Mouse (Mus musculus): ENCODE results near the gene Tmem209.

The Tmem209 gene

GRCm38 (mm10) chr6:30546571-30547273, 37.1 kb upstream of the Tmem209 start:
- Histone ChIP-seq H3K36me3 (ENCODE audit: control insufficient read depth, insufficient read depth, low read length, poor library complexity, severe bottlenecking) (no peaks in the 10 kb centered on the region), H3K27me3 (ENCODE audit: control insufficient read depth, insufficient read depth, low read length, poor library complexity, severe bottlenecking) (no peaks in the 10 kb centered on the region; the same call in 1 of the 2 replicates)
- peak; percentile 29 for DNase-seq (ENCODE audit: low read depth, low spot score)

- DNase-seq (ENCODE audit: low read depth, low spot score) = no peak
- no peaks in the 10 kb centered on the region for H3K36me3 ChIP-seq (ENCODE audit: control insufficient read depth, insufficient read depth, low read length, poor library complexity, severe bottlenecking)
- no peaks in the 10 kb centered on the region; the same call in 1 of the 2 replicates for H3K27me3 ChIP-seq (ENCODE audit: control insufficient read depth, insufficient read depth, low read length, poor library complexity, severe bottlenecking)
These were observed 36.1 kb upstream of the Tmem209 start for GRCm38 (mm10) chr6:30545689-30546088.

GRCm38 (mm10) chr6:30543851-30544250, 34.3 kb upstream of the Tmem209 start:
- Histone ChIP-seq H3K36me3 (ENCODE audit: control insufficient read depth, insufficient read depth, low read length, poor library complexity, severe bottlenecking) (no peaks in the 10 kb centered on the region), H3K27me3 (ENCODE audit: control insufficient read depth, insufficient read depth, low read length, poor library complexity, severe bottlenecking) (no peaks in the 10 kb centered on the region; the same call in 1 of the 2 replicates)
- DNase-seq (ENCODE audit: low read depth, low spot score) = no peak

DNA sequence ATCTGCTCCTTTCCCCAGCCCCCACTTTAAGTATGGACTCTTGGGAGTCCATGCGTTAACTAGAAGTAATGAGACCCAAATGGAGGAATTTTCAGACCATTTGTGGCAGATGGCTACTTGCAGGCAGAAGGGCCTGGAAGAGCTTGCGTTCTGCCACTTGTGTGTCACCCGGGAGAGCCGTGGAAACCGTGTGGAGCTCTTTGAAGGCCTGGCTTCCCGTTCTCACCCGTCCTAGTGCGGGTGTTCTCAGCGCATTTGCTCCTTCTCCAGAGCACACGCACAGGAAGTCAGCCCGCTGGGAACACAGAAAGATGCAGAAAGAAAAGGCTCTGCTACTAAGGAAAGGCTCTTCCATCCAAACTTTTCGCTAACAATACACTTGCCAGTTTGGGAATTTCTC, 33.5 kb upstream of the Tmem209 start:
- H3K27me3 ChIP-seq (ENCODE audit: control insufficient read depth, insufficient read depth, low read length, poor library complexity, severe bottlenecking) = no peaks in the 10 kb centered on the region; the same call in 1 of the 2 replicates
- DNase-seq (ENCODE audit: low read depth, low spot score) = no peak

DNA sequence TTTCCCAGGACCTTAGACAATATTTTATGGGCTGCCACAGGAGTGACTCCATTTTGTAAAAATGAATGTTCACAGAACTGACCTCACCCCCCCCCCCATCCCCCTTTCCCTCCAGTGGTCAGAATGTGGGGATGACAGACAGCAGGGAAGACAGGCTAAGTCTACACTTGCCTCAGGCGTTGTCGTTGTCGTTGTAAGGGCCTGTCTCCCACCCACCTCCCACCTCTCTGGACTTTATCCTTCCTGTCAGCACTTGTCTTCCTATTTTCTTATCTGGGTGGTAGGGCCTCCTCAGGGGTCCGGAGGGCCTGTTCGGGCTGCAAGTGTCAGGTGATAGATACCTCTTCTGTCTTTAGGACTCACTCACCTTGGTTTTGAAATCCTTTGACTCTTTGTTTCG, 32.7 kb upstream of the Tmem209 start:
- H3K27me3 ChIP-seq (ENCODE audit: control insufficient read depth, insufficient read depth, low read length, poor library complexity, severe bottlenecking) = no peaks in the 10 kb centered on the region; the same call in 1 of the 2 replicates
- no peak for DNase-seq (ENCODE audit: low read depth, low spot score)
- no peaks in the 10 kb centered on the region for H3K36me3 ChIP-seq (ENCODE audit: control insufficient read depth, insufficient read depth, low read length, poor library complexity, severe bottlenecking)

More for the DNA sequence above, 33.5 kb upstream of the Tmem209 start:
- no peaks in the 10 kb centered on the region for H3K36me3 ChIP-seq (ENCODE audit: control insufficient read depth, insufficient read depth, low read length, poor library complexity, severe bottlenecking)

DNA sequence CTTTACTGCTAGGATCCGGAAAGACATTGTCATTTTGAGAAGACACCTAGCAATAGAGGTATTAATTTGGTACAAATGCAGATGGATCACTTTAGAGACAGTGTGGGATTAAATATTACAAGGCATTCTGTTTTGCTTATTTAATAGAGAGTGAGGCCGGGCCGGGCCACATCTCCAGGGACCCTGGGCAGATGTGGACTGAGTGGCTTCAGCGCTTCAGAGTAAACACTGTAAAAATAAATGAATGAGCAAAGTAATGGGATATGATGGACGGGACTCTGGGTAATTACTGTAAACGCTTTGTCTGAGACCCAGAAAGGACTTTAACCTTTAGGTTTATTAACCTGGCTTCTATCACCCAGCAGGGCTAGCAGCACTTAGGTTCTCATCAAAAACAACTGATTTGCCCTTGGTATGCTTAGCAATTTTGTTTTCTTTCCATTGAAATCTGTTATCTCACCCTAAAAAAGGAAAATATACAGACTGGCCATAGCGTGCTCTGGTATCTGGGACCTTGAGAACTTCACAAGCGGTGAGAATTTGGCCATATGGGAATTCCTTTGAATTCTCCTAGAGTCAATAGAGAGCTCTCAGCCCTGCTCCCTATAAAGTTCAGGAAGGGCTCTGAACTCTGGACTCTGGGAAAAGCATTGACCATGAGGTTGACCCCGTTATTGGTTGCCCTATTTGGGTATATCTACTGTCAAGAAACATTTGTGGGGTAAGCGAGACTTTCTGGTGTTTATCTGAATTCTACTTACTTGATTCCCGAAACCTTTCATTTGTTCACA, 31.6 kb upstream of the Tmem209 start, which contains the start of gene Cpa2:
Gene Cpa2 (plus strand): TSS at position 574 of the 791 bp plus-strand sequence.
- H3K36me3 ChIP-seq (ENCODE audit: control insufficient read depth, insufficient read depth, low read length, poor library complexity, severe bottlenecking) = no peaks in the 10 kb centered on the region
- DNase-seq (ENCODE audit: low read depth, low spot score) = no peak
- H3K27me3 ChIP-seq (ENCODE audit: control insufficient read depth, insufficient read depth, low read length, poor library complexity, severe bottlenecking) = no peaks in the 10 kb centered on the region

DNA sequence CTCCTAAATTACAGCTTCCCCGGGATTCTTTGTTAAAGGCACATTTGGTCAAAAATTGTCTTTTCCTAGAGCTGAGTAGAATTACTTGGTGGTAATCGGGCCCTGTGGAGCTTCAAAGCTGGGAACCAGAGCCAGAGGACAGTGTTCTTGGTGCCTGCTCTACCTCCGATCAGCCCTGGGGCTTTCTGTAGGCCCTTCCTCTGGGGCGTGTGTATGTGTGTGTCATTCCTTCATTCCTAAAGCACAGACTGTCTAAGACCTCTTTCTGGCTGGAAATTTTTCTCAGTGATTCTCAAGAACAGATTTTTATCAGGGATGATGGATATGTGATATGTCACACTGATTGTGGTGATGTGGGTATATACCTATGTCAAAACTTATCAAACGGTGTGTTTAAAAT, 29.2 kb upstream of the Tmem209 start:
- Histone ChIP-seq H3K27me3 (ENCODE audit: control insufficient read depth, insufficient read depth, low read length, poor library complexity, severe bottlenecking) (no peaks in the 10 kb centered on the region; the same call in 1 of the 2 replicates), H3K36me3 (ENCODE audit: control insufficient read depth, insufficient read depth, low read length, poor library complexity, severe bottlenecking) (no peaks in the 10 kb centered on the region)
- DNase-seq (ENCODE audit: low read depth, low spot score) = no peak

DNA sequence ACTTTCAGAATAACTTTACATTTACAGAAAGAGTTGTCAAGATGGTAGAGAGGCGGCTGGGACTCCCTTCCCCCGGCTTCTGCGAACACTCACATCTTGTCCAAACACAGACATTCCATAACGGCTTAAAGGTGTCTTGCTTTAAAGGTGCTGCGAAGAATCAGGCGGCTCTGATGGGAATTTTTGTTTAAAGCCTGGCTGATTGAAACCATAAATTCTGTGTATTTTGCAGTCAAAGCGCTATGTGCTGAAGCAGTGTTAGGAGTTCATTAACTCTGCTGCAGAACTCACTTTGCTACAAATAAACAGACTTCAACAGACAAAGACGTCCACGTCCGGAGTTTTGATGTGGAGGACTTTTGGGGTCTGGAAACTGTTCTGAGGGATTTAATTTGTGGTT, 28.7 kb upstream of the Tmem209 start:
- H3K27me3 ChIP-seq (ENCODE audit: control insufficient read depth, insufficient read depth, low read length, poor library complexity, severe bottlenecking) = no peaks in the 10 kb centered on the region; the same call in 1 of the 2 replicates
- no peak for DNase-seq (ENCODE audit: low read depth, low spot score)
- H3K36me3 ChIP-seq (ENCODE audit: control insufficient read depth, insufficient read depth, low read length, poor library complexity, severe bottlenecking) = no peaks in the 10 kb centered on the region

DNA sequence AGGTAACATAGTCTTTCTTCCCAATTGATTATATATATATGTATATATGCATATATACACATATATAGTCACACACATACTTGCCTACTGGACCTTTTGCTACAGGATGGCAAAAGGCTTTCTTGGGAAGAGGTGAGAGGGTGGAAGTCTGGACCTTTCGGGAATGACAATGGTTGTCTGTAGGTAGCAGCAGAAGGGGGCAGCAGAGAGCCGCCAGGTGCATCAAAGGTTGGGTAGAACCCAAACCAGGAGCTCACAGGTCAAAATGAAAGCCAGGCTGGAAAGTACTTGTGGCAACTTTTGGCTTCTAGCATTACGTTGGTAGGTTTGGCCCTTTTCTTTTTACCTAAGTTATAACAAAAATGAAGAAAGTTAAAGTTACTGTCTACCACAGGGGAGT, 25.8 kb upstream of the Tmem209 start:
- Histone ChIP-seq H3K36me3 (ENCODE audit: control insufficient read depth, insufficient read depth, low read length, poor library complexity, severe bottlenecking) (no peaks in the 10 kb centered on the region), H3K27me3 (ENCODE audit: control insufficient read depth, insufficient read depth, low read length, poor library complexity, severe bottlenecking) (no peaks in the 10 kb centered on the region; the same call in 1 of the 2 replicates)
- DNase-seq (ENCODE audit: low read depth, low spot score) = peak; percentile 42

DNA sequence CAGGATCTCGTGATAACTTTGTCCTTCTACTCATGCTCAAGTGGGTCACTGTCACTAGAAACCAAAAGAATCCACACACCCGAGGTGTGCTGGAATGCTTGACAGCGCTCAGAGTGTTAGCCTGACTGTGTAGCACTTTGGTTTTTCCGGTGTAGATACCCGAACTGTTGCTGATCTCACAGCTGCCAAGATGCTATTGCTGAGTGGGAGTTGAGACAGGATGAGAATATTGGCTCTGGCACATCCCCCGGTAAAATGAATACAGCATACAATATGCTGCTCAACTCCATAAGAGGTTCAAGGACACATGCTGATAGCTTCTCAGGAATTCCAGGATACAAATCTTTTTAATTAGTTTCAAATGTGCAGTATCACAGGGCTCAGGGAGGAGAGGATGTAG, 19.2 kb upstream of the Tmem209 start:
- Histone ChIP-seq H3K27me3 (ENCODE audit: control insufficient read depth, insufficient read depth, low read length, poor library complexity, severe bottlenecking) (no peaks in the 10 kb centered on the region), H3K36me3 (ENCODE audit: control insufficient read depth, insufficient read depth, low read length, poor library complexity, severe bottlenecking) (no peaks in the 10 kb centered on the region)
- no peak for DNase-seq (ENCODE audit: low read depth, low spot score)

DNA sequence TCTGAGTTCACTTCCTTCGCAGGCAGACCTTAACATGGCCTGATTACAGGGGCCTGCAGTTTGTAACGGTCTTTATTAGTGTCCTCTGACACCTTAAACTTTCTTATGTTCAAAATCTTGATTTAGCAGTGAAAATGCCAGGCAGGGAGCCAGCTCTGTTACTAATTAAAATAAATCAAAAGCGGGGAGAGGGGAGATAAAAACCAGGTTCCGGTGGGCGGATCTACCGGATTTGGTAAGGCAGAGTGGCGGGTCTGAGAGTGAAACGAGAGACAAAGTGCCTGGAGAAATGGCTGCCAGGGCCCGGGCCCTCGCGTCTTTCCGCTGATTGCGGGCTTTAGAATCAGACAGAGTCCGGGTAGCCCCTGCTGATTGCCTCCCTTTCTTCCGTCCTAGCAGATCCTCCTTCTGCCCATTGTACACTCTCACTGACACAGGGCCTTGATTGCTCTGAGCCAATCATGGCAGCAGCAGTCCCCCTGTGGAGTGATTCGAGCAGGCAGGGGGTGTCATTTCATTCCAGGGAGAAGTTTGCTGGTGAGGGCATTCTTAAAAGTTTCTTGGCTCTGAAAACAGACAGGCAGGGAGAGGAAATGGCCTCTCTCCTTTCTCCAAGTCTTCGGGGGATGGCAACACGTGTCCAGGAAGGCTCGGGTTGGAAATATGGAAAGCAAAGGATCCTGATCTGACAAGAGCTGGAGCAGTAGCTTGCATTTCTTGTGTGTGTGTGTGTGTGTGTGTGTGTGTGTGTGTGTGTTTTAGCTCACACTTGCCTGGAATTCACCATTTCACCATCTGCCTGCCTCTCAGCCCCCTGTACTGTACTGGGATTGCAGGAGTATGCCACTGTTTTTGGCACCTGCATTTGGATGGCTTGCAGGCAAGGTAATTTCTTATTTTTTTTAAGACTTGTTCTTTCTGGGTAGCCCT, 17.3 kb upstream of the Tmem209 start:
- H3K27me3 ChIP-seq (ENCODE audit: control insufficient read depth, insufficient read depth, low read length, poor library complexity, severe bottlenecking) = no peaks in the 10 kb centered on the region
- H3K36me3 ChIP-seq (ENCODE audit: control insufficient read depth, insufficient read depth, low read length, poor library complexity, severe bottlenecking) = no peaks in the 10 kb centered on the region
- no peak for DNase-seq (ENCODE audit: low read depth, low spot score)

DNA sequence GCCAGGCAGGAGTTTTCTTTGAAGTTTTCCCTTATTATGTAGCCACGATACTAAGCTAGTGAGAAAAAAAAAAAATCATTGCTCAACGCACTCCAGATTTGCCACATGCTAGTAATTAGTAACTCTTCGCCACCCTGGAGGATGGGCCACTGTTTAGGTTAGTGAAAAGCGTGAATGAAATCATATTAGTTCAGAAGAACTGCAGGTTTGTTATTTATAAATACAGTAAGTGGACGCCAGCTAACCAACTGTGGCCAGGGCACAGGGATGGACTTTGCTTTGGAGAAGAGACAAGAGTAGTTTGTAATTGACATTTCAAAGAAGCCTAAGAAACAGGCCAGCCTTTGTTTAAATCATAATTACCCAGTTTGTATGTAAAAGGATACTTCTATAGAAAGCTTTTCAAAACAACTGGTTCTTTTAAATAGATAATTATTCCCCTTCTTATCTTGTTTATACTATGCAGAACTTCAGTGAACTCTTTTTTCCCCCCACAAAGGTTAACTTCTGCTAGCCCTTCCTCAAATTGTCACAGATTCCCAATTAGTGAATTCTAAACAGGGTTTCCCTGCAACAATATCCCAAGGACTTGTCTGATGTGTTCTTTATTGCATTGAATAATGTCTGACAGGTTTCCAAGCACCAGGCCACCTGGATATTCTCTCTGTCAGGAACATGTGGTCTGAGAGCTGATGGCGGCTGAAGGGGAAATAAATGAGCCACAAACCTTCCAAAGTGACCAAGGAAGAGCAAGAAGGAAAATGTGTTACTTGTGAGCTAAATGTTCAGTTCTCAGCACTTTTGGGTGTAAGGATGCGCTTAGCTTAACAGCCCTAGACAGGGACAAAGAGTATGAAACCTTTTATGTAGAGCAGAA, 16.1 kb upstream of the Tmem209 start:
- Histone ChIP-seq H3K36me3 (ENCODE audit: control insufficient read depth, insufficient read depth, low read length, poor library complexity, severe bottlenecking) (no peaks in the 10 kb centered on the region), H3K27me3 (ENCODE audit: control insufficient read depth, insufficient read depth, low read length, poor library complexity, severe bottlenecking) (no peaks in the 10 kb centered on the region)
- DNase-seq (ENCODE audit: low read depth, low spot score) = no peak

- peak; percentile 4 for DNase-seq (ENCODE audit: low read depth, low spot score)
- no peaks in the 10 kb centered on the region for H3K27me3 ChIP-seq (ENCODE audit: control insufficient read depth, insufficient read depth, low read length, poor library complexity, severe bottlenecking)
- no peaks in the 10 kb centered on the region for H3K36me3 ChIP-seq (ENCODE audit: control insufficient read depth, insufficient read depth, low read length, poor library complexity, severe bottlenecking)
These were observed 10.8 kb upstream of the Tmem209 start for GRCm38 (mm10) chr6:30520400-30520799.

DNA sequence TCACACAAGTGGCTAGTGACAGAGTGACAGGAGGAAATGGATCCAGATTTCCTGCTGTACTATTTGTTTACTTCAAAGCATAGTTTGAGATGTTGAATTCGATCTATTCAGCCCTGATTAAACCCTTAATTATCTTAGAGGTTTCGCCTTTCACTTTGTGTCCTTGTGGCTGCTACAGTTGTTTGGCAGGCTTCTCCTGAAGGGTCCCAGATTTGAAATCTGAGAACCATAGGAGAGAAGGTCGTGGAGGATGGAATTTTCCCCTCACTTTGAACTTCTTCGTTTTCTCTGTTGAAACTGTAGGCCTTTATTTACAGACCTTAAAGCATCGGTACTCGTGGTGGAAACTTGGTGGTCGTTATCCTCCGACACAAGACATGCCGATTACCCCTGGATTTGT, 4.7 kb upstream of the Tmem209 start:
- H3K27me3 ChIP-seq (ENCODE audit: control insufficient read depth, insufficient read depth, low read length, poor library complexity, severe bottlenecking) = no peaks in the 10 kb centered on the region
- no peak for DNase-seq (ENCODE audit: low read depth, low spot score)
- H3K36me3 ChIP-seq (ENCODE audit: control insufficient read depth, insufficient read depth, low read length, poor library complexity, severe bottlenecking) = no peaks in the 10 kb centered on the region

Measured in splenic B cell, adult 2 months (primary cell).